Mouse (Mus musculus): ENCODE measurements at regions not wholly inside any gene's neighbourhood (a gene's known extent, or its start where the extent isn't known, plus 50 kb on each side); places are given as distances from the start of the nearest gene placed in this dataset.

GRCm38 (mm10) chr7:68930627-68931334 lies 181.7 kb upstream of the Arrdc4 start:
- TF ChIP-seq CTCF (IDR thresholded peaks at IDR 0.05) (no peak), POLR2A (IDR thresholded peaks at IDR 0.05; ENCODE audit: insufficient read depth, low read depth, low read length) (no peak)

Measured in heart, adult 2 months (tissue).